Mouse (Mus musculus) left cerebral cortex, postnatal 4 days (tissue): Measurements from ENCODE around the gene Ntn3. TPM values are rescaled to one million over a fixed set of nuclear protein-coding genes. Genes with fewer than 3 reads are reported as not detected.

Experiments
- DNase-seq: peaks from one replicate; pipeline ENCODE4 v3.0.0-alpha.2; 2022
- intact Hi-C: fragments of 180-260 bp; cut with DNase I; formaldehyde crosslinking; loops from one replicate; pipeline ENCODE4 v1.15.1; 2025
- total RNA-seq, 2 experiments: library from RNA; stranded (reverse); gene quantifications; 2 replicates each; pipeline ENCODE4 v1.2.3; 2021

Ntn3 gene
- 10 to 100 TPM; 15.8 to 16.4 TPM for total RNA-seq

GRCm38 (mm10) chr17:24209043-24209915, at the start of gene Ntn3:
Gene Ntn3 (minus strand): TSS chr17:24209531.
- intact Hi-C loops, result no loop called here
- DNase-seq, result peak; percentile 87

DNA sequence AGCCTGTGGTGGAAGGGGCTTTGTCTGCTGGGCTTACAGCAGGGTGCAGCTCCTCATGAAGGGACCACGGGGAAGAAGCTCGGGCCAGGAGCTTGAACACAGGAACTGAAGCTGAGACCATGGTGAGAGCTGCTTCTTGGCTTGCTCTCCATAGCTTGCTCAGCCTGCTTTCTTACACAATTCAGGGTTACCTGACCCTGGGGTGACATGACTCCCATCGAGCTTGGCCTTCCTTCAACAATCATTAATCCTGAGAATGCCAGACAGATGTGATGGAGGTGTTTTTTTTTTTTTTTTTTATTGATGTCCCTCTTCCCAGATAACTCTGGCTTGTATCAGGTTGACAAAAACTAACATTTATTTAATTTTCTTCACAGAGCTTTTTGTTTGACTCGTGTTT, 49.6 kb upstream of the Ntn3 start:
- DNase-seq, result no peak
- intact Hi-C loops, result no loop called here

DNA sequence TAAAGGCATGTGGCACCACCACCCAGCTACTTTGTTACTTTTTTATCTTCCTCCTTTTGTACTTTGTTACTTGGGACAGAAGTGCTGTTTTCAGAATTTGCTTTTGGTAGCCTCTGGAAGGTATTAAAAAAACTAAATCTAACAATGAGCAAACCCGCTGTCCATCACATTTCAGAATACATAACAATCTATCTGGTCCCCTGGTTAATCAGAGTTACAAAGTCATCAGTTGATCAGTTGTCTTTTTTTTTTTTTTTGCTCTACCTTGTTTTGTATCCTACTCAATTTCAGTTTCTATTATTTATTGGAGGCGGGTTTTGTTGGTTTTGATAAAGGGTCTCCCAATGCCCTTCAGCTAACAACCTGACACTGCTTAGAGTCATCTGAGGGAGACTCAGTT, 43.0 kb upstream of the Ntn3 start:
- intact Hi-C loops, result no loop called here
- no peak for DNase-seq

DNA sequence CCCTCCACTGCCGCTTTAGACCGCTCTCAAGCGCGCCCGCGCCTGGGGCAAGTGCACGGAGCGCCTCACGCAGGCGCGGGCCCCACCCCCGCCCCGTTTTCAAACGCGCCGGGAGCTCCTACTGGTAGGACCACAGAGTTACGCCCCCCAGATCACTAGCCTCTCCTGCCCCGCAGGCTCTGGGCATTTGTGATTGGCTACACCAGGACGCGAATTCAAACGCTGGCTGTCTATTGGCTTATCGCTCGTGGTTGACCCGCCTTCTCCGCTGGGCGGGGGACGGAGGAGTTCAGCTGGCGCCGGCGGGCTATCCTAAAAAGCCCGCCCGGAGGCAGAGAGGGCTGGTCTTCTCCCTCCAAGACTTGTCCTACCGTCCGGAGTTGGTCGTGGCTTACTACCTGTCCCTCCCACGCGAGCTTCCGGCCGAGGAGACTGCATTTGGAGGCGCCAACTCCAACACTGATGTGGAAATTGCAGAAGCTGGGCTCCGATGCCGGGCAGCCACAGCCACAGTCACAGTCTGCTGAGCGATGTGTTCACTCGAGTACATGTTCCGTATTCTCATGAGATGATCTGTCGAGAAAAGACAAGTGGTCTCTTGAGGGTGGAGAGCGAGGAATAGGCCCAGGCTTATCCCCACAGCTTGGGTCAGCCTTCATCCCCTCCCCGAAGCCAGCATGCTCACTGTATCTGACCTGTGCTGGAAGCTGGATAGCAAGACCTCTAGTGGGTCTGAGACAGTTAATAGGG, 42.2 kb upstream of the Ntn3 start, which contains the start of gene Ccnf:
Ccnf (minus strand) TSS at position 165 of the 750 bp plus-strand sequence.
- intact Hi-C loops, result no loop called here
- DNase-seq, result peak; percentile 97

- no peak for DNase-seq
- intact Hi-C loops, result no loop called here
These were observed 41.6 kb upstream of the Ntn3 start for GRCm38 (mm10) chr17:24250988-24251319.

GRCm38 (mm10) chr17:24248641-24249040, 39.3 kb upstream of the Ntn3 start:
- intact Hi-C loops, result no loop called here
- no peak for DNase-seq

DNA sequence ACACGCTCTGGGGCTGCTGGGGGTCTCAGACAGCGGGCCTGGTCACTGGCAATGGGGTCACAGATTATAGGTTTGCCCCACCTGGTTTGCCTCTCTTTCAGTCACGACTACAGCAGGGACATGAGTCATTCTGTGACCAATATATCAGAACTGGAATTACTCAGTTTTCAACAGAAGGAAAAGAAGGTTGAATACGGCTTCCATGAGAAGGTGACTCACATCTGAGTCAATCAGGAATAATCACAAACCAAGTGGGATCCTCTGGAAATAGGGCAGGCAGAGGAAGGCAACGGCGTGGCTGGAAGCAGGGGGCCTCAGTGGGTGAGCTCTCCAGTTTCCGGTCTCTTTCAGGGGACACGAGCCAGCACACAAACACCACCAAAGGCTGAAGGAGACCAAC, 34.7 kb upstream of the Ntn3 start:
- no peak for DNase-seq
- intact Hi-C loops, result no loop called here

GRCm38 (mm10) chr17:24243311-24243969, 34.1 kb upstream of the Ntn3 start:
- DNase-seq, result peak; percentile 55
- intact Hi-C loops, result no loop called here

GRCm38 (mm10) chr17:24236921-24237320, 27.6 kb upstream of the Ntn3 start:
- intact Hi-C loops, result no loop called here

GRCm38 (mm10) chr17:24236479-24236878, 27.1 kb upstream of the Ntn3 start:
- intact Hi-C loops, result no loop called here
- no peak for DNase-seq

More at GRCm38 (mm10) chr17:24236921-24237320, 27.6 kb upstream of the Ntn3 start:
- DNase-seq, result no peak

GRCm38 (mm10) chr17:24227941-24228340, 18.6 kb upstream of the Ntn3 start:
- intact Hi-C loops, result no loop called here
- no peak for DNase-seq

GRCm38 (mm10) chr17:24226721-24227120, 17.4 kb upstream of the Ntn3 start:
- intact Hi-C loops, result no loop called here
- no peak for DNase-seq

DNA sequence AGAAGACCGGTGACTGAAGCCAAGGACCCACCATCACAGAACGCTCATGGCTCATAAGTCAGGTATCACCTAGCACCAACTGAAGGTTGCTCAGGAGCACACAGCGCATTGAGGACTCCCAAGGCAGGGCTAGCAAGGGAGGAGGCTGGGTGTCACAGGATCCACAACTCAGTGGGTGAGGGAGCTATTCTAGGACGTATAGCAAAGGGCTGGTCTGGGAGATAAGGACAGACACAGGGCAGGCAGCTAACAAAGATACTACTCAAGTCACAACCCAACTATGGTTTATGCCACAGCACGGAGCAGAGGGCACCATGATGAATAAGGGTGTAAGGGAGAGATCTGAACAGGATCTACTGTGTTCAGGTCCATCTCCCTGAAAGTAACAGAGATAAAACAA, 16.5 kb upstream of the Ntn3 start:
- DNase-seq, result no peak
- intact Hi-C loops, result no loop called here

DNA sequence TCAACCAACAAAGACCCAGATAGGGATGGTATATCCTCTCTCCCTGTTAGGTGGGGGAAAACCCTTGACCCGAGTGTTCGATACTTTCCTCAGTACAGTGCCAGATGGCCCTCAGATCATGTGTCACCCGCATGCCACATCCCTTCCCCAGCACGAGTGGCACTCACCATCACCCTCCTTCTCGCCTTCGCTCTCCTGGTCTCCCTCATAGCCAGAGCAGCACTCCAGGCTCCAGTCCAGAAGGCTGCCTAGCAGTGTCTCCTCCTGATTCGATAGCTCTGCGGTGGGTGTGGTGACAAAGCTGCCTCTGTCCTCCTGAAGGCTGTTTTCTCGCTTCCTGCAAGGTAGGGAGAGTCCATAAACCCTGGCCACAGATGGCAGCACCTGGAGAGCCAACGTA, 15.4 kb upstream of the Ntn3 start:
- intact Hi-C loops, result no loop called here
- no peak for DNase-seq

DNA sequence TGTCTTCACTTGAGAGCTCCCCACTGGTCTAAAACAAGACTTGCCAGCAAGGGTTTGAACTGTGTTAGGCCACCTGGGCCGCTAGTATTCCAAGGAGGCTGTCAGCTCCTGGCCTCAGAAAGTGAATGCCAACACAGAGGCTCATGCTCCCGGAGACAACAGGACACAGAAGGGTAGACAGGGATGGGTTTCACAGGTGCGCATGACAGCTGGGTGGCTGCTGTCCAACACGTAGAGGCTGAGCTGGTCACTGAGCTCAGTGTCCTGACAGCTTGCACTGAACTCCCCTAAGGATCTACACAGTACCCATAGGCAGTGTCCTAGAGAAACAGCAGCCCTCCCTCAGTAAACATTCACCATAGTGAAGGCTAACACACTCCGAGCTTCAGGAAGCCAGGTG, 14.2 kb upstream of the Ntn3 start:
- no peak for DNase-seq
- intact Hi-C loops, result no loop called here

GRCm38 (mm10) chr17:24222653-24223052, 13.3 kb upstream of the Ntn3 start:
- intact Hi-C loops, result no loop called here
- DNase-seq, result no peak

- intact Hi-C loops, result no loop called here
- DNase-seq, result peak; percentile 91
These were observed 11.4 kb upstream of the Ntn3 start, which contains the start of gene Tedc2 for GRCm38 (mm10) chr17:24220435-24221411. Gene Tedc2 (minus strand): TSS chr17:24220851.

DNA sequence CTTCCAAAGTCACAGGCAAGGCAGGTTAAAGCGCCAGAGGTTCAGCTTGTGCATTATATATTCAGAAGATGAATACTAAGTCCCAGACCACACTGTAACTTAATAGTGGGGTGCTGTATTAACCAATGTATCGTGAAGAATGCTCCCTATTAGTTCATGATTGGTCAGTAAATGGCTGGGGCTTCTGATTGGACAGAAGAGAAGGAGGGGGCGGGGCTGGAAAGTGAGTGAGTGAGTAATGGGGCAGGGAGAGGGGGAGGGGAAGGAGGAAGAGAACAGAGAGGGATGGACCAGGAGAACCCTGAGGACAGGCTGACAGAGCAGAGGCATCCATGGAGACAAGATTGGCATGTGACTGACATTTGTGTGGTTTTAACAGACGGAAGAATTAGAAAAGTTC, 7.5 kb upstream of the Ntn3 start:
- no peak for DNase-seq
- intact Hi-C loops, result no loop called here

DNA sequence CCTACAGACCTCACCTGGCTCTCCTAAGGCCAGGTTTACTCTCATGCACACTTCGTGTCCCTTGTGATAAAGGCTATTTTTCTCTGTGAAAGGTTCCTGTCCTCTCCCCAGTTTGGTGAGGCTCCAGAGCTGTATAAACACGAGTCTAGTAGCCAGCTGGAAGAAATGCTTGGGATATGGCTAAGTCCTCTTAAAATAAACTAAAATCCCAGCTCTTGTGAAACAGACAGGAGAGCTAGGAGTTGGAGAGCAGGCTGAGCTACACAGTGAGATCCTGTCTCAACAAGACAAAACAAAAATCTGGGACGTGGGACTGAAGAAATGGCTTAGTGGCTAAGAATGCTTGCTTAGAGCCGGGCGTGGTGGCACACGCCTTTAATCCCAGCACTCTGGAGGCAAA, 3.9 kb upstream of the Ntn3 start:
- DNase-seq, result no peak
- intact Hi-C loops, result no loop called here

DNA sequence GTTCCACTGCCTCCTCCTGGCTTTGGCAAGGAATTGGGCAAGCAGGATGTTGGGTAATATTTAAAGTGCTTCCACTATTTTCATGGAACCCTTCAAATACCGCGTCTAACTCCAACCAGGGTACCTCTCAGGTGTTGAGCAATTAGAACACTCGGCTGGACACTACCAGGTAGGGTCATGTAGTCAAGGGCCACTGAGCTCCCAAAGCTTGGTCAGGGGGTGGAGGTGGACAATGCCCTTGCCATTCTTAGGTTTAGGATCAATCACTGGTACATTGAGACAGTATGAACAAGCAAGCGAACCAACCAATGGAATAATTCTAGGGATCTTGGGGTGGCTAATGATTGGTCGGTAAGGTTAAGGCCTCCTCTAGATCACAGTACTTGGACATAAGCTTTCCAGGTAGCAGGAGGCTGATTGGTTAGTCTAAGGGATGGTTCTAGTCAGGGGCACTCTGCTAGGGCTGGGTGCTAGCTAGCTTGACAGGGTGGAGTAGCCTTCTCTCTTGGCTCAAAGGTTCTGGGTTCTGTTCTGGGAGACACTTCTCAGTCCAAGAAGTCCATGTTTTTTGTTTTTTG, 3.2 kb upstream of the Ntn3 start:
- intact Hi-C loops, result no loop called here
- DNase-seq, result no peak
